Mouse (Mus musculus): ENCODE measurements around the gene Atp5g1.

- TF ChIP-seq CTCF (IDR thresholded peaks at IDR 0.05; ENCODE audit: low read depth, low read length) (no peak), POLR2A (IDR thresholded peaks at IDR 0.05; ENCODE audit: borderline replicate concordance, low read depth, low read length) (no peak)
Measured at GRCm38 (mm10) chr11:96082682-96083081, 7.2 kb upstream of the Atp5g1 start.
